Mouse (Mus musculus): ENCODE results near the gene Ndrg4. TPM values are rescaled to one million over a fixed set of nuclear protein-coding genes. Genes with fewer than 3 reads are reported as not detected.

Ndrg4 gene
- polyA plus RNA-seq, 1 experiment from 2014 or later: 33.2 TPM

Small RNAs within 50 kb of the gene (microRNA-seq; reads per million reads assigned to microRNA genes)
- gene Mir7073 (ENCODE audit: insufficient number of aligned reads): 3.4 reads per million

Other genes starting within 250 kb of the Ndrg4 start
- 145 and 147 TPM in 2 replicates for gene Cfap20, start 242.1 kb upstream of the Ndrg4 start, polyA plus RNA-seq (2014; fragmentation: Nextera tagmentation; extraction: Ambion mirVana)
- 17.1 and 21.2 TPM in 2 replicates for gene Csnk2a2, start 186.9 kb upstream of the Ndrg4 start, polyA plus RNA-seq (2014; fragmentation: Nextera tagmentation; extraction: Ambion mirVana)
- 0.21 TPM in 1 of 2 replicates, not detected in the other for gene Ccdc113, start 142.9 kb upstream of the Ndrg4 start, polyA plus RNA-seq (2014; fragmentation: Nextera tagmentation; extraction: Ambion mirVana)
- not detected in 2 replicates for gene Prss54, start 100.6 kb upstream of the Ndrg4 start, polyA plus RNA-seq (2014; fragmentation: Nextera tagmentation; extraction: Ambion mirVana)
- 31.6 and 35.2 TPM in 2 replicates for gene Gins3, start 43.5 kb upstream of the Ndrg4 start, polyA plus RNA-seq (2014; fragmentation: Nextera tagmentation; extraction: Ambion mirVana)
- 27.5 and 30.0 TPM in 2 replicates for gene Setd6, start 38.9 kb downstream of the Ndrg4 start, polyA plus RNA-seq (2014; fragmentation: Nextera tagmentation; extraction: Ambion mirVana)
- gene Cnot1, start 130.5 kb downstream of the Ndrg4 start, polyA plus RNA-seq (2014; fragmentation: Nextera tagmentation; extraction: Ambion mirVana): 133 and 136 TPM in 2 replicates
- 327 and 379 TPM in 2 replicates for gene Sap18b, start 148.4 kb downstream of the Ndrg4 start, polyA plus RNA-seq (2014; fragmentation: Nextera tagmentation; extraction: Ambion mirVana)
- gene Slc38a7, start 176.6 kb downstream of the Ndrg4 start, polyA plus RNA-seq (2014; fragmentation: Nextera tagmentation; extraction: Ambion mirVana): 19.6 and 20.3 TPM in 2 replicates
- 88.1 and 105 TPM in 2 replicates for gene Got2, start 211.6 kb downstream of the Ndrg4 start, polyA plus RNA-seq (2014; fragmentation: Nextera tagmentation; extraction: Ambion mirVana)